Mouse (Mus musculus): ENCODE results near the gene Fbxo39. TPM values are rescaled to one million over a fixed set of nuclear protein-coding genes. Genes with fewer than 3 reads are reported as not detected.

The Fbxo39 gene
- polyA plus RNA-seq (2015; fragmentation: Nextera tagmentation; extraction: Ambion mirVana) = not detected in 2 replicates

GRCm38 (mm10) chr11:72314151-72314895 is at the start of gene Fbxo39:
Fbxo39 (plus strand) TSS chr11:72314444.
- Histone ChIP-seq H3K27me3 (peaks cover 29% of the 10 kb centered on the region), H3K4me3 (no peak within 1 kb of the TSS), H3K9ac (no peak within 1 kb of the TSS), H3K27ac (no peak within 1 kb of the TSS), H3K4me2 (peak within 1 kb of the TSS; percentile 47), H3K4me1 (0 out of 2 replicates have a peak, but pooled peaks cover 3% of the 10 kb centered on the region), H3K36me3 (no peaks in the 10 kb centered on the region), H3K9me3 (no peaks in the 10 kb centered on the region)
- no peak for ATAC-seq (ENCODE audit: borderline replicate concordance, extremely low read depth, low FRiP score, low TSS enrichment)
- 8% methylated on average over 41 of the region's 42 CpGs for WGBS

GRCm38 (mm10) chr11:72265483-72265882 is 48.8 kb upstream of the Fbxo39 start:
- no peak overlapping the region for H3K9ac ChIP-seq
- H3K4me2 ChIP-seq = peak overlapping the region; percentile 81; the same call in 1 of the 2 replicates
- peaks cover 48% of the 10 kb centered on the region for H3K27me3 ChIP-seq
- H3K36me3 ChIP-seq = no peaks in the 10 kb centered on the region
- no peak overlapping the region for H3K4me3 ChIP-seq
- no peaks in the 10 kb centered on the region for H3K9me3 ChIP-seq
- no peak overlapping the region for H3K27ac ChIP-seq
- ATAC-seq (ENCODE audit: borderline replicate concordance, extremely low read depth, low FRiP score, low TSS enrichment) = no peak
- peaks cover 14% of the 10 kb centered on the region for H3K4me1 ChIP-seq
- 6% methylated on average over 11 of the region's 11 CpGs for WGBS

- Histone ChIP-seq H3K27me3 (peaks cover 48% of the 10 kb centered on the region), H3K36me3 (no peaks in the 10 kb centered on the region), H3K4me3 (peak overlapping the region; percentile 38), H3K9me3 (no peaks in the 10 kb centered on the region), H3K4me1 (peaks cover 14% of the 10 kb centered on the region), H3K4me2 (peak overlapping the region; percentile 81), H3K9ac (peak overlapping the region; percentile 25; the same call in 1 of the 2 replicates), H3K27ac (no peak overlapping the region)
- WGBS = 2% methylated on average over 46 of the region's 46 CpGs
- ATAC-seq (ENCODE audit: borderline replicate concordance, extremely low read depth, low FRiP score, low TSS enrichment) = peak; percentile 84
Observed at GRCm38 (mm10) chr11:72266207-72266959, 47.9 kb upstream of the Fbxo39 start.

GRCm38 (mm10) chr11:72266960-72267560 is 47.2 kb upstream of the Fbxo39 start, which contains the start of gene Slc13a5:
Slc13a5 (minus strand) TSS chr11:72267222.
- Histone ChIP-seq H3K4me3 (peak within 1 kb of the TSS; percentile 38), H3K4me1 (peaks cover 14% of the 10 kb centered on the region), H3K9ac (peak within 1 kb of the TSS; percentile 25; the same call in 1 of the 2 replicates)

GRCm38 (mm10) chr11:72271761-72272160 is 42.5 kb upstream of the Fbxo39 start:
- Histone ChIP-seq H3K4me3 (no peak overlapping the region), H3K9me3 (no peaks in the 10 kb centered on the region), H3K4me2 (no peak overlapping the region), H3K27me3 (peaks cover 20% of the 10 kb centered on the region), H3K9ac (no peak overlapping the region), H3K36me3 (no peaks in the 10 kb centered on the region), H3K27ac (no peak overlapping the region), H3K4me1 (peaks cover 2% of the 10 kb centered on the region; the same call in 1 of the 2 replicates)
- ATAC-seq (ENCODE audit: borderline replicate concordance, extremely low read depth, low FRiP score, low TSS enrichment) = no peak
- 46% methylated on average over 1 of the region's 1 CpGs for WGBS

More at GRCm38 (mm10) chr11:72266960-72267560, 47.2 kb upstream of the Fbxo39 start, which contains the start of gene Slc13a5:
- peak; percentile 24 for ATAC-seq (ENCODE audit: borderline replicate concordance, extremely low read depth, low FRiP score, low TSS enrichment)
- H3K9me3 ChIP-seq = no peaks in the 10 kb centered on the region
- 4% methylated on average over 36 of the region's 36 CpGs for WGBS
- no peaks in the 10 kb centered on the region for H3K36me3 ChIP-seq
- H3K27ac ChIP-seq = no peak within 1 kb of the TSS
- H3K27me3 ChIP-seq = peaks cover 48% of the 10 kb centered on the region
- H3K4me2 ChIP-seq = peak within 1 kb of the TSS; percentile 81

DNA sequence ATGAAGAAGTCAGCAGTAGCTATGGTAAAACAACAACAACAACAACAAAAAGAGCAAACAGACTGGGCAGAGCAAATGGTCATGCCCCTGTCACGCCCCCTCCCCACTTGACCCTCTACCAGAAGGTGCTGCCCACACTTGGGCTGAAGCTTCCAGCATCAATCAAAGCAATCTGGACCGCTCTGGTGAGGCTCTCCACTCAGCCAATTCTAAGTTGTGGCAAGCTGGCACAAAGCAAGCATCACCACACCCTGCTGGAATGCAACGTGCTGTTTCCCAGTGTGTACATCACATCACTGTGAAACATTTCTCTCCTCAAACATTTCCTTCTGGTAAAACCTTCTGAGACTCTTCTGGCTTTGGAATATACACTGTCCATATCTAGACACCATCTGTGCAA is 40.9 kb upstream of the Fbxo39 start:
- Histone ChIP-seq H3K27ac (no peak overlapping the region), H3K4me3 (no peak overlapping the region), H3K27me3 (peaks cover 4% of the 10 kb centered on the region; the same call in 1 of the 2 replicates), H3K9ac (no peak overlapping the region), H3K9me3 (no peaks in the 10 kb centered on the region), H3K4me1 (no peaks in the 10 kb centered on the region), H3K36me3 (no peaks in the 10 kb centered on the region), H3K4me2 (no peak overlapping the region)
- 38% methylated on average over 3 of the region's 3 CpGs for WGBS
- no peak for ATAC-seq (ENCODE audit: borderline replicate concordance, extremely low read depth, low FRiP score, low TSS enrichment)

GRCm38 (mm10) chr11:72281143-72281851 is 32.9 kb upstream of the Fbxo39 start:
- Histone ChIP-seq H3K9me3 (no peaks in the 10 kb centered on the region), H3K36me3 (no peaks in the 10 kb centered on the region), H3K27me3 (no peaks in the 10 kb centered on the region), H3K9ac (no peak overlapping the region), H3K4me1 (no peaks in the 10 kb centered on the region), H3K4me2 (no peak overlapping the region), H3K27ac (no peak overlapping the region), H3K4me3 (no peak overlapping the region)
- no peak for ATAC-seq (ENCODE audit: borderline replicate concordance, extremely low read depth, low FRiP score, low TSS enrichment)
- 57% methylated on average over 5 of the region's 5 CpGs for WGBS

DNA sequence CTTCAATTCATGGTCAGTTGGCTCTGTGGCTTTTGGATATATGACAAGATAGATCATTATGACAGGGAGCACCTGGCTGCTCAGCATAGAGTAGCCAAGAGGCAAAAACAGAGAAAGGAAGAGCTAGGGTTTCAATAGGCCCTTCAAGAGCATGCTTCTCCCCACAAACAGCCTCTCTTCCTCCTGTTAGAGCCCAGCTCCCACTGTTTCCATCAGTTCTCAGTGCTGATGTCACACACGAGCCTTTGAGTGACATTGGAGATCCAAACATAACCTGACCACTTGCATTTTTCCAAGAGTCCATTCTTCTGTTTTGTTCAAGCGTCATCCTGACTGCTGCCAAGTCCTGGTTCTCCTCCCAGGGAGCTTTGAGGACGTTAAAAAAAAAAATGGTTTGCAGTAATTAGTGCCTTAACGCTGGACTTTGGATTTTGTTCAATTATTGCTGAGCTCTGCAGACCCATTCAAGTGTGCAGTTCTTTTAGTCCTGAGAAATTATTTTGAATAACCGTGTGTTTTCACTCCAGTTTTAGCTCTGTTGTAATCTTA is 32.3 kb upstream of the Fbxo39 start:
- H3K9ac ChIP-seq = no peak overlapping the region
- H3K4me1 ChIP-seq = no peaks in the 10 kb centered on the region
- H3K36me3 ChIP-seq = no peaks in the 10 kb centered on the region
- H3K4me3 ChIP-seq = no peak overlapping the region
- WGBS = 48% methylated on average over 5 of the region's 5 CpGs
- H3K27ac ChIP-seq = no peak overlapping the region
- H3K9me3 ChIP-seq = no peaks in the 10 kb centered on the region
- H3K4me2 ChIP-seq = no peak overlapping the region
- no peak for ATAC-seq (ENCODE audit: borderline replicate concordance, extremely low read depth, low FRiP score, low TSS enrichment)
- no peaks in the 10 kb centered on the region for H3K27me3 ChIP-seq

GRCm38 (mm10) chr11:72283486-72284224 is 30.6 kb upstream of the Fbxo39 start:
- no peak for ATAC-seq (ENCODE audit: borderline replicate concordance, extremely low read depth, low FRiP score, low TSS enrichment)
- no peaks in the 10 kb centered on the region for H3K36me3 ChIP-seq
- no peak overlapping the region for H3K4me2 ChIP-seq
- H3K9ac ChIP-seq = no peak overlapping the region
- 83% methylated on average over 16 of the region's 16 CpGs for WGBS
- H3K4me1 ChIP-seq = no peaks in the 10 kb centered on the region
- no peak overlapping the region for H3K4me3 ChIP-seq
- no peaks in the 10 kb centered on the region for H3K9me3 ChIP-seq
- no peaks in the 10 kb centered on the region for H3K27me3 ChIP-seq
- no peak overlapping the region for H3K27ac ChIP-seq

GRCm38 (mm10) chr11:72284532-72285182 is 29.6 kb upstream of the Fbxo39 start:
- Histone ChIP-seq H3K27ac (no peak overlapping the region), H3K4me2 (no peak overlapping the region), H3K27me3 (no peaks in the 10 kb centered on the region), H3K9ac (no peak overlapping the region), H3K4me1 (no peaks in the 10 kb centered on the region), H3K9me3 (no peaks in the 10 kb centered on the region), H3K36me3 (no peaks in the 10 kb centered on the region), H3K4me3 (no peak overlapping the region)
- no peak for ATAC-seq (ENCODE audit: borderline replicate concordance, extremely low read depth, low FRiP score, low TSS enrichment)
- WGBS = 76% methylated on average over 14 of the region's 14 CpGs
